Mouse (Mus musculus): ENCODE results near the gene Slc8a1. TPM values are rescaled to one million over a fixed set of nuclear protein-coding genes. Genes with fewer than 3 reads are reported as not detected.

Slc8a1 gene
- total and polyA plus RNA-seq, 3 experiments, result not detected

GRCm38 (mm10) chr17:81360571-81360970 lies 377.6 kb downstream of the Slc8a1 start:
- H3K4me3 ChIP-seq (replicated peaks in 1 of 3; ENCODE audit: low read depth in 2 of 3, low read length in 2 of 3, poor library complexity in 1 of 3), result no peak overlapping the region
- dilution Hi-C loops (cut with MboI; ENCODE audit: extremely low pct_ligation_motif_present, extremely low pct_unique_long_range_greater_than_20kb, low sequenced_read_pairs), result no loop called here
- no peak overlapping the region for H3K4me2 ChIP-seq (ENCODE audit: insufficient read depth, low read depth, poor library complexity, severe bottlenecking)
- H3K36me3 ChIP-seq (replicated peaks in 1 of 2; ENCODE audit: control insufficient read depth in 1 of 2, insufficient read depth in 1 of 2, low read length in 1 of 2), result no peaks in the 10 kb centered on the region
- H3K9ac ChIP-seq (ENCODE audit: insufficient read depth, low read depth), result no peak overlapping the region
- TF ChIP-seq SIN3A (IDR thresholded peaks at IDR 0.05; ENCODE audit: low read length), result no peak
- no peak for TF ChIP-seq TBP (conservative IDR thresholded peaks at IDR 0.05; ENCODE audit: low read depth, low read length)
- TF ChIP-seq TCF12 (IDR thresholded peaks at IDR 0.05; ENCODE audit: low read depth, low read length), result no peak
- no peak for TF ChIP-seq SMC3 (IDR thresholded peaks at IDR 0.05; ENCODE audit: low read depth, low read length)
- TF ChIP-seq GABPA (IDR thresholded peaks at IDR 0.05; ENCODE audit: insufficient replicate concordance, low read depth, low read length), result no peak
- no peak for TF ChIP-seq ELF1 (IDR thresholded peaks at IDR 0.05; ENCODE audit: low read depth, low read length)
- TF ChIP-seq MAZ (IDR thresholded peaks at IDR 0.05; ENCODE audit: low read depth, low read length), result no peak
- TF ChIP-seq ZMIZ1 (IDR thresholded peaks at IDR 0.05; ENCODE audit: low read depth, low read length), result no peak
- TF ChIP-seq NELFE (IDR thresholded peaks at IDR 0.05; ENCODE audit: low read depth, low read length), result no peak
- no peak for TF ChIP-seq USF2 (conservative IDR thresholded peaks at IDR 0.05; ENCODE audit: low read depth, low read length)
- H3K4me1 ChIP-seq (ENCODE audit: control insufficient read depth in 1 of 2, insufficient read depth in 2 of 2), result no peaks in the 10 kb centered on the region
- no peaks in the 10 kb centered on the region for H3K27me3 ChIP-seq (replicated peaks)
- H3K9me3 ChIP-seq (replicated peaks; ENCODE audit: low read length), result peaks cover 47% of the 10 kb centered on the region
- no peak for DNase-seq (ENCODE audit: extremely low read depth)
- H3K79me2 ChIP-seq (replicated peaks; ENCODE audit: control insufficient read depth, extremely low read depth, insufficient read depth, poor library complexity, severe bottlenecking), result no peaks in the 10 kb centered on the region
- in situ Hi-C loops (cut with MboI; ENCODE audit: low pct_ligation_motif_present, low pct_unique_long_range_greater_than_20kb, low sequenced_read_pairs), result no loop called here
- H3K27ac ChIP-seq (ENCODE audit: insufficient read depth, low read depth), result no peak overlapping the region

GRCm38 (mm10) chr17:81360032-81360431 lies 378.1 kb downstream of the Slc8a1 start:
- in situ Hi-C loops (cut with MboI; ENCODE audit: low pct_ligation_motif_present, low pct_unique_long_range_greater_than_20kb, low sequenced_read_pairs), result no loop called here

GRCm38 (mm10) chr17:81336024-81336754 lies 402.0 kb downstream of the Slc8a1 start:
- Histone ChIP-seq H3K9ac (ENCODE audit: insufficient read depth, low read depth) (no peak overlapping the region), H3K4me1 (ENCODE audit: control insufficient read depth in 1 of 2, insufficient read depth in 2 of 2) (no peaks in the 10 kb centered on the region), H3K27me3 (replicated peaks) (no peaks in the 10 kb centered on the region), H3K9me3 (replicated peaks; ENCODE audit: low read length) (peaks cover 28% of the 10 kb centered on the region), H3K4me2 (ENCODE audit: insufficient read depth, low read depth, poor library complexity, severe bottlenecking) (no peak overlapping the region), H3K36me3 (replicated peaks in 1 of 2; ENCODE audit: control insufficient read depth in 1 of 2, insufficient read depth in 1 of 2, low read length in 1 of 2) (no peaks in the 10 kb centered on the region), H3K27ac (ENCODE audit: insufficient read depth, low read depth) (no peak overlapping the region), H3K4me3 (replicated peaks in 1 of 3; ENCODE audit: low read depth in 2 of 3, low read length in 2 of 3, poor library complexity in 1 of 3) (no peak overlapping the region), H3K79me2 (replicated peaks; ENCODE audit: control insufficient read depth, extremely low read depth, insufficient read depth, poor library complexity, severe bottlenecking) (no peaks in the 10 kb centered on the region)
- in situ Hi-C loops (cut with MboI; ENCODE audit: low pct_ligation_motif_present, low pct_unique_long_range_greater_than_20kb, low sequenced_read_pairs), result no loop called here
- no peak for DNase-seq (ENCODE audit: extremely low read depth)
- dilution Hi-C loops (cut with MboI; ENCODE audit: extremely low pct_ligation_motif_present, extremely low pct_unique_long_range_greater_than_20kb, low sequenced_read_pairs), result no loop called here
- TF ChIP-seq RAD21 (IDR thresholded peaks at IDR 0.05; ENCODE audit: low read depth, low read length) (no peak), ELF1 (IDR thresholded peaks at IDR 0.05; ENCODE audit: low read depth, low read length) (no peak), ETS1 (conservative IDR thresholded peaks at IDR 0.05; ENCODE audit: low read depth, low read length) (no peak), KAT2A (IDR thresholded peaks at IDR 0.05; ENCODE audit: insufficient replicate concordance, low read length) (no peak), NRF1 (IDR thresholded peaks at IDR 0.05; ENCODE audit: low read depth, low read length) (no peak), MAFK (IDR thresholded peaks at IDR 0.05; ENCODE audit: insufficient replicate concordance, low read length) (no peak), MXI1 (IDR thresholded peaks at IDR 0.05; ENCODE audit: low read depth, low read length) (no peak), E2F4 (IDR thresholded peaks at IDR 0.05; ENCODE audit: insufficient replicate concordance, low read depth, low read length) (no peak), CHD1 (IDR thresholded peaks at IDR 0.05; ENCODE audit: low read depth, low read length) (no peak), GABPA (IDR thresholded peaks at IDR 0.05; ENCODE audit: insufficient replicate concordance, low read depth, low read length) (no peak), EP300 (IDR thresholded peaks at IDR 0.05; ENCODE audit: low read length) (no peak)

More at GRCm38 (mm10) chr17:81360032-81360431, 378.1 kb downstream of the Slc8a1 start:
- no peaks in the 10 kb centered on the region for H3K36me3 ChIP-seq (replicated peaks in 1 of 2; ENCODE audit: control insufficient read depth in 1 of 2, insufficient read depth in 1 of 2, low read length in 1 of 2)
- no peak for DNase-seq (ENCODE audit: extremely low read depth)
- no peak overlapping the region for H3K9ac ChIP-seq (ENCODE audit: insufficient read depth, low read depth)
- H3K79me2 ChIP-seq (replicated peaks; ENCODE audit: control insufficient read depth, extremely low read depth, insufficient read depth, poor library complexity, severe bottlenecking), result no peaks in the 10 kb centered on the region
- no peaks in the 10 kb centered on the region for H3K27me3 ChIP-seq (replicated peaks)
- H3K4me3 ChIP-seq (replicated peaks in 1 of 3; ENCODE audit: low read depth in 2 of 3, low read length in 2 of 3, poor library complexity in 1 of 3), result no peak overlapping the region
- H3K27ac ChIP-seq (ENCODE audit: insufficient read depth, low read depth), result no peak overlapping the region
- H3K4me2 ChIP-seq (ENCODE audit: insufficient read depth, low read depth, poor library complexity, severe bottlenecking), result no peak overlapping the region
- dilution Hi-C loops (cut with MboI; ENCODE audit: extremely low pct_ligation_motif_present, extremely low pct_unique_long_range_greater_than_20kb, low sequenced_read_pairs), result no loop called here
- H3K4me1 ChIP-seq (ENCODE audit: control insufficient read depth in 1 of 2, insufficient read depth in 2 of 2), result no peaks in the 10 kb centered on the region
- no peak for TF ChIP-seq ZKSCAN1 (IDR thresholded peaks at IDR 0.05; ENCODE audit: borderline replicate concordance, low read depth, low read length)
- peaks cover 51% of the 10 kb centered on the region for H3K9me3 ChIP-seq (replicated peaks; ENCODE audit: low read length)
